9 mouse cellular contexts compared by ENCODE assay signal in genomic region chr9:41328480-41328879, GRCm38 (mm10).
A peak's percentile ranks its signal among the peaks of the same experiment; 100 is the strongest.
DNase-seq lines count a peak whose midpoint lies in the region; ATAC-seq lines count a peak whose summit lies in the region.
"Had no signal": no experiment of that assay in that cellular context is flagged by ENCODE, and none has a peak within 500 bp of the region (broad histone marks: within the 10 kb centered on the region; RNA-seq: fewer than 3 reads in every experiment).

No protein-coding gene starts in this region.

- H3K79me2 ChIP-seq in macrophage (ENCODE audit: inconsistent target) = no peaks in the 10 kb centered on the region

- no peak for ATAC-seq in heart, embryonic 11.5 days (replicated peaks; ENCODE audit: insufficient number of reproducible peaks, low FRiP score, low TSS enrichment)

- H3K27ac ChIP-seq in heart, embryonic 11.5 days (ENCODE audit: low read depth, low read length) = no peak overlapping the region
- peak overlapping the region; percentile 51 for H3K27ac ChIP-seq in macrophage

- no peak overlapping the region for H3K4me3 ChIP-seq in heart, embryonic 11.5 days (ENCODE audit: low read depth, low read length)
- no peak overlapping the region for H3K4me3 ChIP-seq in macrophage (ENCODE audit: inconsistent target)
- H3K4me3 ChIP-seq: megakaryocyte, embryonic 14.5 days had no signal

- no peak overlapping the region for H3K9ac ChIP-seq in heart, embryonic 11.5 days (ENCODE audit: low read depth, low read length)

- H3K4me1 ChIP-seq in heart, embryonic 11.5 days (ENCODE audit: control insufficient read depth, insufficient read depth, low read length) = peaks cover 6% of the 10 kb centered on the region
- H3K4me1 ChIP-seq: megakaryocyte, embryonic 14.5 days had no signal

- H3K27me3 ChIP-seq in heart, embryonic 11.5 days (ENCODE audit: control insufficient read depth, insufficient read depth, low read length) = no peaks in the 10 kb centered on the region
- H3K27me3 ChIP-seq: megakaryocyte, embryonic 14.5 days had no signal

- no peaks in the 10 kb centered on the region for H3K9me3 ChIP-seq in heart, embryonic 11.5 days (replicated peaks; ENCODE audit: control insufficient read depth, low read length)
- H3K9me3 ChIP-seq: megakaryocyte, embryonic 14.5 days had no signal

- 47% methylated on average over 5 of the region's 5 CpGs for WGBS in heart, embryonic 11.5 days (ENCODE audit: insufficient replicate concordance)
- 90% methylated on average over 5 of the region's 5 CpGs for WGBS in macrophage (ENCODE audit: missing documents)

- DNase-seq in 3134 (ENCODE audit: extremely low read depth, insufficient read length, low spot score) (peak; percentile 16), MN1 (ENCODE audit: low spot score) (peak; percentile 4)
- no peak for DNase-seq in urinary bladder, postnatal 36 days (ENCODE audit: low spot score in 2 of 2)
- DNase-seq in layer of hippocampus, postnatal 25 days (ENCODE audit: extremely low spot score in 1 of 2, low spot score in 1 of 2) = no peak
- DNase-seq in right cerebral cortex, postnatal 4 days = no peak
- DNase-seq: gastrocnemius, postnatal 36 days had no signal

- H3K4me2 ChIP-seq in heart, embryonic 11.5 days = peak overlapping the region; percentile 37

- no peaks in the 10 kb centered on the region for H3K36me3 ChIP-seq in heart, embryonic 11.5 days (ENCODE audit: control insufficient read depth, insufficient read depth, low read length)
- no peaks in the 10 kb centered on the region for H3K36me3 ChIP-seq in macrophage (ENCODE audit: inconsistent target)

Comparison
In these comparisons a context has a peak if more than half of its experiments do, and no peak if none do; other contexts are left out.
1. DNase-seq: peak in 3134 (single experiment) and MN1 (single experiment); none in urinary bladder, postnatal 36 days (0 of 2), layer of hippocampus, postnatal 25 days (0 of 2) and right cerebral cortex, postnatal 4 days (single experiment).